Mouse (Mus musculus) midbrain, postnatal 0 days (tissue): ENCODE data around the gene Ica1. TPM values are rescaled to one million over a fixed set of nuclear protein-coding genes. Genes with fewer than 3 reads are reported as not detected.

Experiments
- ATAC-seq: fragments of 200-750 bp; cut with Nextera tagmentation; 2 replicates; pipeline ENCODE4 v1.8.0; 2017; ENCODE audit warnings: moderate number of reproducible peaks, mild to moderate bottlenecking, moderate TSS enrichment, moderate library complexity; ENCODE audit not compliant: low FRiP score
- DNase-seq: peaks from one replicate; pipeline ENCODE4 v3.0.0-alpha.2; 2015; ENCODE audit warnings: low spot score
- H3K27ac ChIP-seq: fragments of 300-500 bp; sonication (generic); 2 replicates; pipeline ENCODE4 v1.5.1; 2014; ENCODE audit warnings: low read depth, mild to moderate bottlenecking, low read length, mixed read lengths
- H3K27me3 ChIP-seq: fragments of 300-500 bp; sonication (generic); 2 replicates; pipeline ENCODE4 v1.6.1; 2014; ENCODE audit warnings: low read length, control low read depth, mixed read lengths; ENCODE audit not compliant: insufficient read depth
- H3K36me3 ChIP-seq: fragments of 300-500 bp; sonication (generic); 2 replicates; pipeline ENCODE4 v1.6.1; 2014; ENCODE audit warnings: low read length, control low read depth, mixed read lengths; ENCODE audit not compliant: insufficient read depth
- H3K4me1 ChIP-seq: fragments of 300-500 bp; sonication (generic); 2 replicates; pipeline ENCODE4 v1.6.1; 2014; ENCODE audit warnings: mild to moderate bottlenecking, control low read depth, antibody characterized with exemption, low read length, mixed read lengths; ENCODE audit not compliant: insufficient read depth
- H3K4me2 ChIP-seq: fragments of 300-500 bp; sonication (generic); 2 replicates; pipeline ENCODE4 v1.6.1; 2014; ENCODE audit warnings: low read depth, mild to moderate bottlenecking, low read length, mixed read lengths; ENCODE audit not compliant: poor library complexity, severe bottlenecking
- H3K4me3 ChIP-seq: fragments of 300-500 bp; sonication (generic); 2 replicates; pipeline ENCODE4 v1.5.1; 2014; ENCODE audit warnings: low read depth, mild to moderate bottlenecking, low read length, moderate library complexity
- H3K9ac ChIP-seq: fragments of 300-500 bp; sonication (generic); replicated peaks from 2 replicates; pipeline ENCODE4 v1.6.1; 2014; ENCODE audit warnings: mild to moderate bottlenecking, low read length, moderate library complexity, mixed read lengths; ENCODE audit not compliant: poor library complexity, severe bottlenecking
- H3K9me3 ChIP-seq: fragments of 300-500 bp; sonication (generic); 2 replicates; pipeline ENCODE4 v1.6.1; 2016; ENCODE audit warnings: low read length, control low read depth
- CTCF ChIP-seq: IDR thresholded peaks from 2 replicates; pipeline ENCODE4 v1.5.1; 2016; ENCODE audit warnings: antibody characterized with exemption, mild to moderate bottlenecking
- WGBS: fragments of 180-500 bp; shearing (Covaris S2); extraction: QIAGEN DNeasy Blood & Tissue Kit; methylation state at CpG from one replicate; pipeline ENCODE4 v1.1.7; 2014; 5-methylcytosine and 5-hydroxymethylcytosine counted together
- polyA plus RNA-seq: library from polyadenylated mRNA; unstranded; fragments of >200 nt; fragmentation: Nextera tagmentation; extraction: Ambion mirVana; gene quantifications from 2 replicates; pipeline ENCODE4 v1.2.1, GENCODE M21; 2015
- total RNA-seq: library from RNA; depleted of rRNA; stranded (reverse); fragments of >200 nt; gene quantifications from 2 replicates; pipeline ENCODE4 v1.2.3, GENCODE M21; 2014

The Ica1 gene
- total and polyA plus RNA-seq, 2 experiments from 2014 or later = 57.4 to 98.7 TPM

DNA sequence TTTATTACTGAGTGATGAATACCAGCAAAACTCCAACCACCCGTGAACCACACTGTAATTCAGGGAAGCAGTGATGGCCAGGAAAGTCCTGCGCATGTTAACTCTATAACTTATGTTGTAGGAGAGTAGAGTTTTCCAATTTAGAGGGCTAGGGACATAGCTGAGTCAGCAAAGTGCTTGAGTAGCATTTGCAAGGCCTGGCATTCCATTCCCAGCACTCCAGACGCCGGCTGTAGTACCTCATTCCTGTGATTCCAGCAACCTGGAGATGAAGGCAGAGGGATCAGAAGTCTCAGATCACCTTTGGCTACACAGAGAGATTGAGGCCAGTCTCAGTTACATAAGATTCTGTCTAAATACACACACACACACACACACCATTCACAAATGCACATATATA, 105.3 kb downstream of the Ica1 start:
- ATAC-seq (no peak), DNase-seq (no peak)
- no peaks in the 10 kb centered on the region for H3K9me3 ChIP-seq
- no peak overlapping the region for H3K9ac ChIP-seq
- H3K27me3 ChIP-seq = no peaks in the 10 kb centered on the region
- 92% methylated on average over 4 of the region's 4 CpGs for WGBS
- H3K36me3 ChIP-seq = peaks cover 7% of the 10 kb centered on the region; the same call in 1 of the 2 replicates
- no peaks in the 10 kb centered on the region for H3K4me1 ChIP-seq
- H3K4me3 ChIP-seq = no peak overlapping the region
- no peak overlapping the region for H3K27ac ChIP-seq
- no peak for TF ChIP-seq CTCF
- H3K4me2 ChIP-seq = no peak overlapping the region

DNA sequence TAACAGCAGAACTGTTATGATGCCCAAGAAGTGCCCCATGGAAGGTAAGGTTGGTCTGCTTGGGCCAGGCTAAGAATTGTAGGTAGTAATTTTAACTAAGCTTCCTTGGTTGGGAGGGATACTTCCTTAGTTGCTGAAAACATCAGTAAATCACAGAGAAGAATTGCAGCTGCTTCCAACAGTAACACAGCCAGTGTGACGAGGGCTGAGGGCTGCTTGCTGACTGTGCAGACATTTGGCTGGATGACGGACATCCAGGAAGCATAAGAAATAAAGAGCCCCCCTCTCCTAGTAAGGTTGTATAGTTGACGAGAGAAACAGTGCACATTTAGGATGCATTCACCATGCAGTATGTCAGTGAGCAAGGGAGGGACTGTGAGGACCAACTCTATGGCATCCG, 108.9 kb downstream of the Ica1 start:
- no peaks in the 10 kb centered on the region for H3K9me3 ChIP-seq
- H3K27me3 ChIP-seq = no peaks in the 10 kb centered on the region
- ATAC-seq (no peak), DNase-seq (no peak)
- H3K9ac ChIP-seq = no peak overlapping the region
- 83% methylated on average over 4 of the region's 4 CpGs for WGBS
- no peak for TF ChIP-seq CTCF
- H3K27ac ChIP-seq = no peak overlapping the region
- H3K4me2 ChIP-seq = no peak overlapping the region
- H3K4me1 ChIP-seq = no peaks in the 10 kb centered on the region
- peaks cover 8% of the 10 kb centered on the region; the same call in 1 of the 2 replicates for H3K36me3 ChIP-seq
- H3K4me3 ChIP-seq = no peak overlapping the region

DNA sequence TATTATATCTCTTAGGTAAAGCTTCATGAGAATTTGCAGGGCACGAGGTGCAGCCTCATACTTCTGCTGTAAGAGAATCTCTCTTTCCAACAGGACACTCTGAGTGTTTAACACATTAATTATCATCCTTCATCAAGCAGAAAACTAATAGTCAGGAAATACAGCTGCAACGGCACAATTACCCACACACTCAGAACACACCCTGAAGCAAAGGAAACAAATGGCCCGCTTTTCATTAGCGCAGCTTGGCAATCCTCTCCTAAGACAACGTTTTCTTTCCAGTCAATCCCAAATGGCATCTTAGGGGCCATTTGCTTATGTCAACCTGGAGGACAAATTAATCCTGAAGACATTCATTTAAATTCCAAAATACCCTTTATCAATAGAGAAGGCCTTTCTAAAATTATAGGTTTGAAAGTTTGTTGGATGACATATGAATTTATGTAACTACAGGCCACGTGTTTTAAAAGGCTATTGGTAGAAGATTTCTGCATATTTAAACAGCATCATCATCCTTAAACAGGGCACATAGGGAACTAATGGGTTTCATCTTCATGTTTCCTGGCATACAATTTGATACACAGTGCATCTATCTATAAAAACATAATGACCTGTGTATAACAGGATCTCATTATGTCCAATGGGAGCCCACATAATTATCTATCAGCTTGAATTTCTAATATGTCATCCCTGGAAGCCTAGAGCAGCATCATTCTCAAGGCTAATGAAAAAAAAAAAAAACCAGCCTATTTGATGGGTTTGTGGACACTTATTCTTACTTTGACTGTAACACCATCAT, 110.1 kb downstream of the Ica1 start:
- Histone ChIP-seq H3K4me1 (no peaks in the 10 kb centered on the region), H3K36me3 (peaks cover 8% of the 10 kb centered on the region; the same call in 1 of the 2 replicates), H3K4me3 (no peak overlapping the region), H3K27me3 (no peaks in the 10 kb centered on the region), H3K27ac (no peak overlapping the region), H3K9me3 (no peaks in the 10 kb centered on the region), H3K4me2 (no peak overlapping the region), H3K9ac (no peak overlapping the region)
- DNase-seq (no peak), ATAC-seq (no peak)
- WGBS = 65% methylated on average over 6 of the region's 6 CpGs
- TF ChIP-seq CTCF = no peak

DNA sequence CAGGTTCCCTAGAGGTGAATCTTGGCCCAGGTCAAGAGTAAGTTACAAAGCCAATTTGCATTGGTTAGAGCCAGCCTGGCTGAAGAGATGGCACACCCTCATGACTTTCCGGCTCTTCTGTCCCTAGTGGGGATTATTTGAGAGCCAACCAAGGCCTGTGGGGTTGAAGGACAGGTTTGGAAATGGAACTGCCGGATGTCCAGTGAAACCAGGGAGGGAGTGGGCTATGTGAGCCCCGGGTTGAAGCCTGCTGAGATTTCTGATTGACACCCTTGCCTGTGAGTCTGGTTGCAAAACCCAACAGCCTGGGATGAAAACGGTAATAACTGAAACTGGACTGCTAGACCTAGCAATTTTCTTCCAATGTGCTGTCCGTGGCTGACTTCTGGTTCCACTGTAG, 112.5 kb downstream of the Ica1 start:
- 94% methylated on average over 5 of the region's 5 CpGs for WGBS
- Histone ChIP-seq H3K9me3 (no peaks in the 10 kb centered on the region), H3K27ac (no peak overlapping the region), H3K36me3 (peaks cover 8% of the 10 kb centered on the region; the same call in 1 of the 2 replicates), H3K9ac (no peak overlapping the region), H3K27me3 (no peaks in the 10 kb centered on the region), H3K4me1 (no peaks in the 10 kb centered on the region), H3K4me2 (no peak overlapping the region), H3K4me3 (no peak overlapping the region)
- TF ChIP-seq CTCF = no peak
- ATAC-seq = no peak
- DNase-seq = no peak

DNA sequence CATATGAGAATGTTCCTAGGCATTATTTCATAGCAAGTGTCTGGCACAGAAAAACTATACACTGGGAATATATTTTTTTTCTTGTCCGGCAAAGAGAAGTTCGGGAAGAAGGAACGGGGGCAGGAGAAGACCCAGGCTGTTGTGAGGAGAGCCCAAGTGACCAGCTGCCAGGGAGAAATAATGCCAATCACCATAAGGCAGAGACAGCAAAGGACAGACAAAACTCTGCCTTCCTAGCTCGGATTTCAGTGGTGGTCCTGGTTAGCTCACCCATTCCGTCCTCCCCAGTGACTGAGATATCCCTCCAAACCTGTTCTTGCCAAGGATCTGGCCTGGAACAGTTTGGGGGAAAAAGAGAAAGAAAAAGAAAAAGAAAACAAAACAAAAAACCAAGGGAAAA, 113.3 kb downstream of the Ica1 start:
- no peak overlapping the region for H3K27ac ChIP-seq
- 89% methylated on average over 5 of the region's 5 CpGs for WGBS
- no peak for ATAC-seq

DNA sequence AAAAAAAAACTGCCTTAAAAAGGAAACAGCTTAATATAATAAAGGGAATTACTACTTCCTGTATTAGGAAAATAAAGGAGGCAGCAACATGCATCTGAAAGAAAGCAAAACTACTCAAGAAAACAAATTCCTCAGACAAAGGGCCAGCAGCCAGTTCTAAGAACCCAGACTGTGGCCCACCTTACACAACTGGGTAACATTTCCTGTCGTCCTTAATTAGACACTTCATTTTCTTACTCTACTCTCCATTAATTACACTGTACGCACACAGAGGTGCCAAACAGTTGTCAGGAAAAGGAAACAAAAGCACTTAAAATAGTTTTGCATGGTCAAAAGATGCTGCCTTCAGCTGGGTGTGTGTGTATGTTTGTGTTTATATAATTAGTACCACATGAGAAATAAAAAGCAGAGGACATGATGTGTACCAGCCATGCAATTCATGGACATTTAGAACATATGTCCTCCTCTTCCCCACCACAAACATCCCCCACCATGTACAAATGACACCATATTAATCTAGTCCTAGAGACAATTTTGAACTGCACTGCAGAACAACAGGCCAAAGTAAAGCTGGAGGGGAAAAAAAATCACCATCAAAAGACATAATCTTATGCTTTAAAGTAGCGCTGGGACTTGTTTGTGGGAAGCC, 115.1 kb downstream of the Ica1 start:
- 77% methylated on average over 3 of the region's 3 CpGs for WGBS
- Histone ChIP-seq H3K9me3 (no peaks in the 10 kb centered on the region), H3K4me2 (no peak overlapping the region), H3K9ac (no peak overlapping the region), H3K4me3 (no peak overlapping the region), H3K4me1 (no peaks in the 10 kb centered on the region), H3K36me3 (0 out of 2 replicates have a peak, but pooled peaks cover 4% of the 10 kb centered on the region), H3K27me3 (no peaks in the 10 kb centered on the region), H3K27ac (no peak overlapping the region)
- DNase-seq (no peak), ATAC-seq (no peak)
- TF ChIP-seq CTCF = no peak

More for the DNA sequence above, 113.3 kb downstream of the Ica1 start:
- no peak for TF ChIP-seq CTCF
- Histone ChIP-seq H3K4me3 (no peak overlapping the region), H3K27me3 (no peaks in the 10 kb centered on the region), H3K9me3 (no peaks in the 10 kb centered on the region), H3K4me1 (no peaks in the 10 kb centered on the region), H3K36me3 (peaks cover 6% of the 10 kb centered on the region; the same call in 1 of the 2 replicates), H3K9ac (no peak overlapping the region), H3K4me2 (no peak overlapping the region)
- no peak for DNase-seq
